Mouse (Mus musculus) stomach, embryonic 16.5 days (tissue): ENCODE data around the gene Map4. TPM values are rescaled to one million over a fixed set of nuclear protein-coding genes. Genes with fewer than 3 reads are reported as not detected.
A peak's percentile ranks its signal among the peaks of the same experiment; 100 is the strongest.

Source experiments
- ATAC-seq: fragments of 200-750 bp; cut with Nextera tagmentation; 2 replicates; pipeline ENCODE4 v1.8.0; 2017; ENCODE audit warnings: moderate number of reproducible peaks, moderate TSS enrichment; ENCODE audit not compliant: insufficient read depth, low FRiP score
- H3K27ac ChIP-seq: fragments of 300-500 bp; sonication (generic); 2 replicates; pipeline ENCODE4 v1.5.1; 2014; ENCODE audit warnings: low read length
- H3K27me3 ChIP-seq: fragments of 300-500 bp; sonication (generic); 2 replicates; pipeline ENCODE4 v1.6.1; 2014; ENCODE audit warnings: low read length, control low read depth, mixed read lengths; ENCODE audit not compliant: control insufficient read depth, insufficient read depth
- H3K36me3 ChIP-seq: fragments of 300-500 bp; sonication (generic); 2 replicates; pipeline ENCODE4 v1.6.1; 2014; ENCODE audit warnings: low read length; ENCODE audit not compliant: control insufficient read depth, insufficient read depth
- H3K4me1 ChIP-seq: fragments of 300-500 bp; sonication (generic); 2 replicates; pipeline ENCODE4 v1.6.1; 2014; ENCODE audit warnings: low read length, control low read depth, mixed read lengths; ENCODE audit not compliant: control insufficient read depth, insufficient read depth
- H3K4me2 ChIP-seq: fragments of 300-500 bp; sonication (generic); 2 replicates; pipeline ENCODE4 v1.6.1; 2014; ENCODE audit warnings: low read depth, low read length, mixed read lengths
- H3K4me3 ChIP-seq: fragments of 300-500 bp; sonication (generic); replicated peaks from 2 replicates; pipeline ENCODE4 v1.5.1; 2014; ENCODE audit warnings: mild to moderate bottlenecking, low read length
- H3K9ac ChIP-seq: fragments of 300-500 bp; sonication (generic); 2 replicates; pipeline ENCODE4 v1.6.1; 2014; ENCODE audit warnings: low read length
- H3K9me3 ChIP-seq: fragments of 300-500 bp; sonication (generic); replicated peaks from 2 replicates; pipeline ENCODE4 v1.6.1; 2016; ENCODE audit warnings: low read length, control low read depth; ENCODE audit not compliant: control insufficient read depth
- WGBS: fragments of 180-500 bp; shearing (Covaris S2); extraction: QIAGEN DNeasy Blood & Tissue Kit; methylation state at CpG from one replicate; pipeline ENCODE4 v1.1.7; 2014; 5-methylcytosine and 5-hydroxymethylcytosine counted together
- polyA plus RNA-seq: library from polyadenylated mRNA; unstranded; fragments of >200 nt; fragmentation: Nextera tagmentation; extraction: Ambion mirVana; gene quantifications from 2 replicates; pipeline ENCODE4 v1.2.1, GENCODE M21; 2015

The Map4 gene
- polyA plus RNA-seq, result 64.3 and 73.2 TPM in 2 replicates

- peak; percentile 97 for ATAC-seq
- Histone ChIP-seq H3K4me2 (peak within 1 kb of the TSS; percentile 78), H3K36me3 (no peaks in the 10 kb centered on the region), H3K4me1 (peaks cover 10% of the 10 kb centered on the region; the same call in 1 of the 2 replicates), H3K4me3 (peak within 1 kb of the TSS; percentile 91), H3K27me3 (no peaks in the 10 kb centered on the region), H3K9ac (peak within 1 kb of the TSS; percentile 96), H3K27ac (peak within 1 kb of the TSS; percentile 96), H3K9me3 (no peaks in the 10 kb centered on the region)
- under 1% methylated on average over 89 of the region's 94 CpGs for whole genome bisulfite sequencing
Measured at GRCm38 (mm10) chr9:109931257-109932171, at the start of gene Map4. Gene Map4 (plus strand): TSS chr9:109931460.

GRCm38 (mm10) chr9:109886259-109886658 lies 45.0 kb upstream of the Map4 start:
- Histone ChIP-seq H3K9ac (no peak overlapping the region), H3K4me3 (no peak overlapping the region), H3K27me3 (no peaks in the 10 kb centered on the region), H3K4me1 (no peaks in the 10 kb centered on the region), H3K36me3 (peaks cover 36% of the 10 kb centered on the region), H3K27ac (no peak overlapping the region), H3K9me3 (no peaks in the 10 kb centered on the region), H3K4me2 (no peak overlapping the region)
- ATAC-seq, result no peak
- 72% methylated on average over 4 of the region's 4 CpGs for WGBS

GRCm38 (mm10) chr9:109887321-109887720 lies 43.9 kb upstream of the Map4 start:
- Histone ChIP-seq H3K27ac (no peak overlapping the region), H3K9me3 (no peaks in the 10 kb centered on the region), H3K4me1 (no peaks in the 10 kb centered on the region), H3K27me3 (no peaks in the 10 kb centered on the region), H3K9ac (no peak overlapping the region), H3K4me2 (no peak overlapping the region), H3K4me3 (no peak overlapping the region), H3K36me3 (peaks cover 39% of the 10 kb centered on the region)
- WGBS, result 83% methylated on average over 5 of the region's 5 CpGs
- ATAC-seq, result no peak

- Histone ChIP-seq H3K27me3 (no peaks in the 10 kb centered on the region), H3K9ac (no peak overlapping the region), H3K4me1 (peaks cover 4% of the 10 kb centered on the region; the same call in 1 of the 2 replicates), H3K9me3 (no peaks in the 10 kb centered on the region), H3K27ac (no peak overlapping the region), H3K36me3 (peaks cover 29% of the 10 kb centered on the region), H3K4me3 (no peak overlapping the region), H3K4me2 (no peak overlapping the region)
- 87% methylated on average over 8 of the region's 8 CpGs for WGBS
- no peak for ATAC-seq
Measured at GRCm38 (mm10) chr9:109891501-109891900, 39.8 kb upstream of the Map4 start.

- H3K4me1 ChIP-seq, result peaks cover 4% of the 10 kb centered on the region; the same call in 1 of the 2 replicates
- no peak overlapping the region for H3K4me2 ChIP-seq
- H3K27ac ChIP-seq, result no peak overlapping the region
- no peak overlapping the region for H3K9ac ChIP-seq
- peaks cover 25% of the 10 kb centered on the region for H3K36me3 ChIP-seq
- ATAC-seq, result no peak
- H3K4me3 ChIP-seq, result no peak overlapping the region
- 64% methylated on average over 5 of the region's 5 CpGs for WGBS
- H3K9me3 ChIP-seq, result no peaks in the 10 kb centered on the region
- H3K27me3 ChIP-seq, result no peaks in the 10 kb centered on the region
Measured at GRCm38 (mm10) chr9:109892651-109893250, 38.5 kb upstream of the Map4 start.

GRCm38 (mm10) chr9:109894413-109895090 lies 36.7 kb upstream of the Map4 start:
- peaks cover 9% of the 10 kb centered on the region for H3K36me3 ChIP-seq
- peak overlapping the region; percentile 14; the same call in 1 of the 2 replicates for H3K9ac ChIP-seq
- no peak overlapping the region for H3K4me2 ChIP-seq
- no peak overlapping the region for H3K4me3 ChIP-seq
- no peaks in the 10 kb centered on the region for H3K9me3 ChIP-seq
- peaks cover 4% of the 10 kb centered on the region for H3K4me1 ChIP-seq
- no peaks in the 10 kb centered on the region for H3K27me3 ChIP-seq
- ATAC-seq, result peak; percentile 72; the same call in 1 of the 2 replicates
- WGBS, result 29% methylated on average over 6 of the region's 6 CpGs
- H3K27ac ChIP-seq, result peak overlapping the region; percentile 50; the same call in 1 of the 2 replicates

GRCm38 (mm10) chr9:109895593-109895992 lies 35.7 kb upstream of the Map4 start:
- peaks cover 4% of the 10 kb centered on the region for H3K4me1 ChIP-seq
- ATAC-seq, result peak; percentile 32; the same call in 1 of the 2 replicates
- WGBS, result 61% methylated on average over 6 of the region's 6 CpGs

GRCm38 (mm10) chr9:109896253-109897150 lies 34.8 kb upstream of the Map4 start:
- Histone ChIP-seq H3K27ac (no peak overlapping the region), H3K36me3 (peaks cover 8% of the 10 kb centered on the region), H3K9ac (no peak overlapping the region), H3K4me1 (peaks cover 4% of the 10 kb centered on the region), H3K4me3 (no peak overlapping the region), H3K27me3 (no peaks in the 10 kb centered on the region), H3K9me3 (no peaks in the 10 kb centered on the region), H3K4me2 (no peak overlapping the region)
- no peak for ATAC-seq
- 74% methylated on average over 8 of the region's 8 CpGs for WGBS

More at GRCm38 (mm10) chr9:109895593-109895992, 35.7 kb upstream of the Map4 start:
- Histone ChIP-seq H3K4me2 (no peak overlapping the region), H3K9ac (no peak overlapping the region), H3K36me3 (peaks cover 8% of the 10 kb centered on the region), H3K27ac (no peak overlapping the region), H3K27me3 (no peaks in the 10 kb centered on the region), H3K9me3 (no peaks in the 10 kb centered on the region), H3K4me3 (no peak overlapping the region)
